Mouse (Mus musculus): ENCODE results near the gene Drosha. TPM values are rescaled to one million over a fixed set of nuclear protein-coding genes. Genes with fewer than 3 reads are reported as not detected.
"Not testable (repeated sequence)": the region's sequence is repeated elsewhere in the genome, so short reads cannot be mapped to it uniquely, and the experiment has no call there.

Drosha gene
- polyA plus RNA-seq, 1 experiment, result 120 TPM

DNA sequence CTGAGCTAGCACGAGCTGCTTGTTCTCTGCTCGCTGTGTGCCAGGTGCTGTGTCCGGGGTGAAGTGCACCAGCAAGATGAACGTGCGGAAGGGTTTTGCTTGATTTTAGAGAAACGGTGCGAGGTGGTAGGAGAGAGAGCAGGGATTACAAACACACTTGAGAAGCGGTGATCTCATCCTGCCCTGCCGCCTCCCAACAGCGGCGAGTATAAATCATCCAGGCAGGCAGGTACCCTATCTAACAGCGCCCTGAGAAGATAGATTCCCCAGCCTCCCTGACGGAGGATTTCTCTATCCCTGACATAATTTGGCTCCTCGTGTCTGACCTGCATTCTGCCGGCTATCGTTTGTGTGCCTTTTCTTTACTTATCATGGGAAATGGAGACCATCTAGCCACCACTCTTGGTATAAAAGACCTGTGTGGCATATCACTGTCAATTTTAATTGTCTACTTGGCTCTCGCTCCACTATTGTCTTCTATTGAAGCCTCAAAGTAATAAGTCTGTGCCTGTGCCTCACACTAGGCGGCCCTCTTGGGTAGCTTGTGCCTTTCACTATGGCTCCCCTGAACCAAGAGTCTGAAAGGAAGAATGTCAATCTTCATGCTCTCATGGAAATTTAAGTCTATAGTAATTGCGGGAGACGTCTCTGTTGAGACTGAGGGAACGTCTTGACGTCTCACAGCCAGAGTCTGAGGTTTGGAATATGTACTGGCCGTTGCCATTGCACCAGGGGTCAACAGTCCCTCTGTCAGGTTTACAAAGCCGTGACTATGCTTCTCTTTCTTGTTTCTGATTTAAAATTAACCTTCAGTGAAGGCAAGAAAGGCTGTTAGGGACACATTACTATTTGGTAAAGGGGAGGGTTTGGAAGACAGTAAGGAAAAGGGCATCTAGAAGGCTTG lies 95.6 kb downstream of the Drosha start:
- TF ChIP-seq POLR2A (IDR thresholded peaks at IDR 0.05; ENCODE audit: insufficient read depth, low read length), result no peak
- TF ChIP-seq CTCF (IDR thresholded peaks at IDR 0.05; ENCODE audit: low read depth, low read length), result no peak
- TF ChIP-seq EP300 (IDR thresholded peaks at IDR 0.05; ENCODE audit: insufficient read depth, low read depth, low read length), result no peak
- H3K27me3 ChIP-seq (ENCODE audit: control insufficient read depth, insufficient read depth, low read length, poor library complexity, severe bottlenecking), result no peaks in the 10 kb centered on the region
- no peak overlapping the region for H3K9ac ChIP-seq (ENCODE audit: low read depth, poor library complexity, severe bottlenecking)
- H3K4me1 ChIP-seq (ENCODE audit: control insufficient read depth, insufficient read depth, low read length), result peaks cover 5% of the 10 kb centered on the region
- H3K4me3 ChIP-seq (ENCODE audit: low read depth, low read length), result no peak overlapping the region
- H3K9me3 ChIP-seq (replicated peaks; ENCODE audit: control insufficient read depth, insufficient read depth, low read length, poor library complexity, severe bottlenecking), result no peaks in the 10 kb centered on the region
- peaks cover 25% of the 10 kb centered on the region for H3K36me3 ChIP-seq (ENCODE audit: control insufficient read depth, insufficient read depth, low read length, poor library complexity, severe bottlenecking)
- no peak overlapping the region for H3K27ac ChIP-seq (ENCODE audit: insufficient read depth, low read length)

DNA sequence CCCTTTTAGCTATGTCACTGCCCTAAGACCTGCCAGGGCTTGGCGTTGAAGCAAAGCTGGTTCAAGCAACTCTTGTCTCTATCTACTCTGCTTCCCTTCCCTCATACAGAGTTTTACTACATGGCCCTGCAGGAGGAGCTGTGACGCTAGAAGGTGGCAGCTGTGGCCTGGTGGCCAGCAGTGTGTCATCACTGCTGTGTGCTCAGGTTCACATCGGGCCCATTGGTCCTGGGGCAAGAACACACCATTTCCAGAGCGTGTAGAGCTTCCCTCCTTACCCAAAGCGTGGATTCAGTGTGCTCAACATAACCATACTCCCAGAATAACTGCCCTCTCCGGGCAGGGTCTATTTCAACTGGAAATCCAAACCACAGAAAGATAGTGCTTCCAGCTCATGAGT lies 97.3 kb downstream of the Drosha start:
- H3K4me1 ChIP-seq (ENCODE audit: control insufficient read depth, insufficient read depth, low read length), result no peaks in the 10 kb centered on the region
- no peaks in the 10 kb centered on the region for H3K27me3 ChIP-seq (ENCODE audit: control insufficient read depth, insufficient read depth, low read length, poor library complexity, severe bottlenecking)
- H3K9me3 ChIP-seq (replicated peaks; ENCODE audit: control insufficient read depth, insufficient read depth, low read length, poor library complexity, severe bottlenecking), result no peaks in the 10 kb centered on the region
- no peak for TF ChIP-seq POLR2A (IDR thresholded peaks at IDR 0.05; ENCODE audit: insufficient read depth, low read length)
- TF ChIP-seq CTCF (IDR thresholded peaks at IDR 0.05; ENCODE audit: low read depth, low read length), result no peak
- no peak for TF ChIP-seq EP300 (IDR thresholded peaks at IDR 0.05; ENCODE audit: insufficient read depth, low read depth, low read length)
- no peak overlapping the region for H3K9ac ChIP-seq (ENCODE audit: low read depth, poor library complexity, severe bottlenecking)
- peaks cover 23% of the 10 kb centered on the region for H3K36me3 ChIP-seq (ENCODE audit: control insufficient read depth, insufficient read depth, low read length, poor library complexity, severe bottlenecking)
- H3K27ac ChIP-seq (ENCODE audit: insufficient read depth, low read length), result no peak overlapping the region
- no peak overlapping the region for H3K4me3 ChIP-seq (ENCODE audit: low read depth, low read length)

DNA sequence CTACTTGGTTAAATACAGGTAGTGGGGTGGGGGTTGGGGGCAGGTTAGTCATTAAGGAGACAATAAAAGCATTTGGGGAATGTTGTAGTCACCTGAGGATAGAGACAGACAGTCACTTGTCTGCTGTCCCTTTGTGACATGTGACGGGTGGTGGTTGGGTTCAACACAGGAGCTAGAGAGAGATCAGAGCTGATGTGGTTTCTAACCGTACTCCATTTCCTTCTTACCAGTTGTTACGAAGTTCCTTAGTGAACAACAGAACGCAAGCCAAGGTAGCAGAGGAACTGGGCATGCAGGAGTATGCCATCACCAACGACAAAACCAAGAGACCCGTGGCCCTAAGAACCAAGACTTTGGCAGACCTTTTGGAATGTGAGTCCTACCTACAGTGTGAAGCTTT lies 99.2 kb downstream of the Drosha start:
- H3K4me3 ChIP-seq (ENCODE audit: low read depth, low read length), result no peak overlapping the region
- TF ChIP-seq CTCF (IDR thresholded peaks at IDR 0.05; ENCODE audit: low read depth, low read length), result no peak
- no peak for TF ChIP-seq EP300 (IDR thresholded peaks at IDR 0.05; ENCODE audit: insufficient read depth, low read depth, low read length)
- TF ChIP-seq POLR2A (IDR thresholded peaks at IDR 0.05; ENCODE audit: insufficient read depth, low read length), result no peak
- H3K36me3 ChIP-seq (ENCODE audit: control insufficient read depth, insufficient read depth, low read length, poor library complexity, severe bottlenecking), result peaks cover 17% of the 10 kb centered on the region
- no peak overlapping the region for H3K27ac ChIP-seq (ENCODE audit: insufficient read depth, low read length)
- no peaks in the 10 kb centered on the region for H3K9me3 ChIP-seq (replicated peaks; ENCODE audit: control insufficient read depth, insufficient read depth, low read length, poor library complexity, severe bottlenecking)
- no peaks in the 10 kb centered on the region for H3K27me3 ChIP-seq (ENCODE audit: control insufficient read depth, insufficient read depth, low read length, poor library complexity, severe bottlenecking)
- no peaks in the 10 kb centered on the region for H3K4me1 ChIP-seq (ENCODE audit: control insufficient read depth, insufficient read depth, low read length)
- H3K9ac ChIP-seq (ENCODE audit: low read depth, poor library complexity, severe bottlenecking), result no peak overlapping the region

- Histone ChIP-seq H3K9ac (ENCODE audit: low read depth, poor library complexity, severe bottlenecking) (no peak overlapping the region), H3K36me3 (ENCODE audit: control insufficient read depth, insufficient read depth, low read length, poor library complexity, severe bottlenecking) (peaks cover 38% of the 10 kb centered on the region), H3K4me3 (ENCODE audit: low read depth, low read length) (no peak overlapping the region), H3K27me3 (ENCODE audit: control insufficient read depth, insufficient read depth, low read length, poor library complexity, severe bottlenecking) (no peaks in the 10 kb centered on the region), H3K27ac (ENCODE audit: insufficient read depth, low read length) (no peak overlapping the region), H3K4me1 (ENCODE audit: control insufficient read depth, insufficient read depth, low read length) (no peaks in the 10 kb centered on the region), H3K9me3 (replicated peaks; ENCODE audit: control insufficient read depth, insufficient read depth, low read length, poor library complexity, severe bottlenecking) (no peaks in the 10 kb centered on the region)
- no peak for TF ChIP-seq EP300 (IDR thresholded peaks at IDR 0.05; ENCODE audit: insufficient read depth, low read depth, low read length)
Observed at GRCm38 (mm10) chr15:12931481-12931880, 106.9 kb downstream of the Drosha start.

DNA sequence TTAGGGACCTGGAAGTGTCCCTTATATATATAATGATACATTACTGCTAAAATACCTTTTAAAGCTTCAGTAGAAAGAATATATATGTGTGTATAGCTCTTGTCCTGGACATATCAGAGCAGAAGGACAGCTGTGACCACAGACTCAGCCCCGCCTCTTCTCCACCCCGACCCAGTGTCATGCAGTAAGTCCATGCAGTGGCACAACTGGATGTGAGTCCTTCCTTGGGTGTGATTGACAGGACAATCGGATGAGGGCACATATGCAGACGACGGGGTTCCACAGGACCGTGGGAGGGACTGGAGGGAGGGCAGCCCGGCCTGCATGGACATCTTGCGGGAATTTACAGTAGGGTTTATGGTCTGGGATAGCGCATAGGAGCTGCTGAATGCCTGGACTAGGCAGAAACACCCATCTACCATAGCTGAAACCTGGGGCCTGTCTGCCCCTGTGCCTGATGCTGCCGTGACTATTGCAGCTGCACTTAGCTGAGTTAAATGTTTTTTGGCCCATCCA lies 111.7 kb downstream of the Drosha start:
- no peaks in the 10 kb centered on the region for H3K27me3 ChIP-seq (ENCODE audit: control insufficient read depth, insufficient read depth, low read length, poor library complexity, severe bottlenecking)
- H3K9ac ChIP-seq (ENCODE audit: low read depth, poor library complexity, severe bottlenecking), result no peak overlapping the region
- H3K27ac ChIP-seq (ENCODE audit: insufficient read depth, low read length), result no peak overlapping the region
- TF ChIP-seq EP300 (IDR thresholded peaks at IDR 0.05; ENCODE audit: insufficient read depth, low read depth, low read length), result no peak
- no peak for TF ChIP-seq CTCF (IDR thresholded peaks at IDR 0.05; ENCODE audit: low read depth, low read length)
- TF ChIP-seq POLR2A (IDR thresholded peaks at IDR 0.05; ENCODE audit: insufficient read depth, low read length), result no peak
- no peak overlapping the region for H3K4me3 ChIP-seq (ENCODE audit: low read depth, low read length)
- peaks cover 8% of the 10 kb centered on the region for H3K36me3 ChIP-seq (ENCODE audit: control insufficient read depth, insufficient read depth, low read length, poor library complexity, severe bottlenecking)
- H3K9me3 ChIP-seq (replicated peaks; ENCODE audit: control insufficient read depth, insufficient read depth, low read length, poor library complexity, severe bottlenecking), result no peaks in the 10 kb centered on the region
- H3K4me1 ChIP-seq (ENCODE audit: control insufficient read depth, insufficient read depth, low read length), result no peaks in the 10 kb centered on the region

GRCm38 (mm10) chr15:12937326-12937725 lies 112.7 kb downstream of the Drosha start:
- H3K9ac ChIP-seq (ENCODE audit: low read depth, poor library complexity, severe bottlenecking); H3K4me1 ChIP-seq (ENCODE audit: control insufficient read depth, insufficient read depth, low read length); H3K27ac ChIP-seq (ENCODE audit: insufficient read depth, low read length); H3K4me3 ChIP-seq (ENCODE audit: low read depth, low read length); H3K36me3 ChIP-seq (ENCODE audit: control insufficient read depth, insufficient read depth, low read length, poor library complexity, severe bottlenecking); H3K27me3 ChIP-seq (ENCODE audit: control insufficient read depth, insufficient read depth, low read length, poor library complexity, severe bottlenecking); H3K9me3 ChIP-seq (replicated peaks; ENCODE audit: control insufficient read depth, insufficient read depth, low read length, poor library complexity, severe bottlenecking): not testable (repeated sequence)

Measured in ES-Bruce4 (cell line).